Mouse (Mus musculus) left cerebral cortex, postnatal 14 days (tissue): ENCODE results near the gene Col26a1. TPM values are rescaled to one million over a fixed set of nuclear protein-coding genes. Genes with fewer than 3 reads are reported as not detected.

Experiments
- DNase-seq, 2 experiments: peaks; one replicate each; pipeline ENCODE4 v3.0.0; 2021 to 2022; ENCODE audit warnings: low spot score in 2 of 2, mixed read lengths in 1 of 2
- intact Hi-C: fragments of 180-260 bp; cut with DNase I; formaldehyde crosslinking; loops from one replicate; pipeline ENCODE4 v1.15.1; 2025
- total RNA-seq, 2 experiments: library from RNA; stranded (reverse); gene quantifications; 2 replicates each; pipeline ENCODE4 v1.2.3; 2021

Col26a1 gene
- total RNA-seq, 2 experiments from 2014 or later = 17.2 to 20.4 TPM

GRCm38 (mm10) chr5:136886957-136887356, 3.9 kb upstream of the Col26a1 start:
- DNase-seq = peak in 1 of 2 experiments; percentile 25
- intact Hi-C loops = no loop called here

GRCm38 (mm10) chr5:136882055-136882787, 788 bp downstream of the Col26a1 start:
- intact Hi-C loops = no loop called here
- DNase-seq = no peak

GRCm38 (mm10) chr5:136881380-136882009, 1.5 kb downstream of the Col26a1 start:
- intact Hi-C loops = loop anchor here (1.0 to 2.0 kb wide), 2 partner anchors 41 to 91 kb away; no protein-coding TSS in a partner anchor
- peak; percentile 77 to 90 for DNase-seq

GRCm38 (mm10) chr5:136880101-136880500, 2.9 kb downstream of the Col26a1 start:
- DNase-seq = no peak
- intact Hi-C loops = loop anchor here (2.0 kb wide), 1 partner anchor 39 kb away; no protein-coding TSS in a partner anchor

- DNase-seq = no peak
- intact Hi-C loops = no loop called here
Measured at GRCm38 (mm10) chr5:136874271-136874670, 8.7 kb downstream of the Col26a1 start.

- intact Hi-C loops = no loop called here
Measured at GRCm38 (mm10) chr5:136872417-136872816, 10.6 kb downstream of the Col26a1 start.

GRCm38 (mm10) chr5:136869451-136870114, 13.4 kb downstream of the Col26a1 start:
- intact Hi-C loops = no loop called here
- no peak for DNase-seq

More at GRCm38 (mm10) chr5:136872417-136872816, 10.6 kb downstream of the Col26a1 start:
- DNase-seq = no peak

- intact Hi-C loops = no loop called here
Measured at GRCm38 (mm10) chr5:136867706-136868105, 15.3 kb downstream of the Col26a1 start.

GRCm38 (mm10) chr5:136863961-136864674, 18.9 kb downstream of the Col26a1 start:
- peak; percentile 38 to 49 for DNase-seq
- intact Hi-C loops = no loop called here

More at GRCm38 (mm10) chr5:136867706-136868105, 15.3 kb downstream of the Col26a1 start:
- DNase-seq = no peak

- DNase-seq = no peak
- intact Hi-C loops = no loop called here
Measured at GRCm38 (mm10) chr5:136863276-136863675, 19.7 kb downstream of the Col26a1 start.

GRCm38 (mm10) chr5:136862806-136863205, 20.2 kb downstream of the Col26a1 start:
- DNase-seq = no peak
- intact Hi-C loops = no loop called here

GRCm38 (mm10) chr5:136861191-136861940, 21.6 kb downstream of the Col26a1 start:
- intact Hi-C loops = no loop called here

GRCm38 (mm10) chr5:136850716-136851115, 32.3 kb downstream of the Col26a1 start:
- no peak for DNase-seq
- intact Hi-C loops = no loop called here

More at GRCm38 (mm10) chr5:136861191-136861940, 21.6 kb downstream of the Col26a1 start:
- no peak for DNase-seq

GRCm38 (mm10) chr5:136846385-136847264, 36.4 kb downstream of the Col26a1 start:
- intact Hi-C loops = no loop called here
- no peak for DNase-seq

- DNase-seq = no peak
Measured at GRCm38 (mm10) chr5:136843930-136844329, 39.1 kb downstream of the Col26a1 start.

GRCm38 (mm10) chr5:136840036-136840435, 43.0 kb downstream of the Col26a1 start:
- peak; percentile 43 to 51 for DNase-seq
- intact Hi-C loops = loop anchor here (2.0 kb wide), 1 partner anchor 41 kb away; no protein-coding TSS in a partner anchor

More at GRCm38 (mm10) chr5:136843930-136844329, 39.1 kb downstream of the Col26a1 start:
- intact Hi-C loops = no loop called here

GRCm38 (mm10) chr5:136833053-136833452, 50.0 kb downstream of the Col26a1 start:
- no peak for DNase-seq
- intact Hi-C loops = no loop called here

GRCm38 (mm10) chr5:136830156-136830555, 52.9 kb downstream of the Col26a1 start:
- DNase-seq = no peak
- intact Hi-C loops = no loop called here
